Mouse (Mus musculus) midbrain, embryonic 16.5 days (tissue): ENCODE data around the gene Ubn1. TPM values are rescaled to one million over a fixed set of nuclear protein-coding genes. Genes with fewer than 3 reads are reported as not detected.

Experiments used
- ATAC-seq: fragments of 200-750 bp; cut with Nextera tagmentation; 2 replicates; pipeline ENCODE4 v1.8.0; 2017; ENCODE audit warnings: moderate TSS enrichment
- H3K27ac ChIP-seq: fragments of 300-500 bp; sonication (generic); 2 replicates; pipeline ENCODE4 v1.5.1; 2014; ENCODE audit warnings: mild to moderate bottlenecking, low read length, mixed read lengths
- H3K27me3 ChIP-seq: fragments of 300-500 bp; sonication (generic); 2 replicates; pipeline ENCODE4 v1.6.1; 2014; ENCODE audit warnings: low read depth, low read length, mixed read lengths; ENCODE audit not compliant: control insufficient read depth, insufficient read depth
- H3K36me3 ChIP-seq: fragments of 300-500 bp; sonication (generic); 2 replicates; pipeline ENCODE4 v1.6.1; 2014; ENCODE audit warnings: mild to moderate bottlenecking, low read length, moderate library complexity, mixed read lengths; ENCODE audit not compliant: control insufficient read depth, insufficient read depth
- H3K4me1 ChIP-seq: fragments of 300-500 bp; sonication (generic); 2 replicates; pipeline ENCODE4 v1.6.1; 2014; ENCODE audit warnings: mild to moderate bottlenecking, low read length, mixed read lengths; ENCODE audit not compliant: control insufficient read depth, insufficient read depth
- H3K4me2 ChIP-seq: fragments of 300-500 bp; sonication (generic); 2 replicates; pipeline ENCODE4 v1.6.1; 2014; ENCODE audit warnings: mild to moderate bottlenecking, low read length, mixed read lengths
- H3K4me3 ChIP-seq: fragments of 300-500 bp; sonication (generic); 2 replicates; pipeline ENCODE4 v1.5.1; 2014; ENCODE audit warnings: low read depth, mild to moderate bottlenecking, low read length, moderate library complexity, mixed read lengths
- H3K9ac ChIP-seq: fragments of 300-500 bp; sonication (generic); 2 replicates; pipeline ENCODE4 v1.6.1; 2014; ENCODE audit warnings: low read depth, low read length, mixed read lengths
- H3K9me3 ChIP-seq: fragments of 300-500 bp; sonication (generic); replicated peaks from 2 replicates; pipeline ENCODE4 v1.6.1; 2014; ENCODE audit warnings: mild to moderate bottlenecking, low read length, mixed read lengths; ENCODE audit not compliant: control insufficient read depth, poor library complexity, severe bottlenecking
- WGBS: fragments of 180-500 bp; shearing (Covaris S2); extraction: QIAGEN DNeasy Blood & Tissue Kit; methylation state at CpG from one replicate; pipeline ENCODE4 v1.1.7; 2014; 5-methylcytosine and 5-hydroxymethylcytosine counted together
- polyA plus RNA-seq: library from polyadenylated mRNA; unstranded; fragments of >200 nt; fragmentation: Nextera tagmentation; extraction: Ambion mirVana; gene quantifications from 2 replicates; pipeline ENCODE4 v1.2.1, GENCODE M21; 2015

Ubn1 gene
- polyA plus RNA-seq, 1 experiment from 2014 or later, result 11.3 TPM

DNA sequence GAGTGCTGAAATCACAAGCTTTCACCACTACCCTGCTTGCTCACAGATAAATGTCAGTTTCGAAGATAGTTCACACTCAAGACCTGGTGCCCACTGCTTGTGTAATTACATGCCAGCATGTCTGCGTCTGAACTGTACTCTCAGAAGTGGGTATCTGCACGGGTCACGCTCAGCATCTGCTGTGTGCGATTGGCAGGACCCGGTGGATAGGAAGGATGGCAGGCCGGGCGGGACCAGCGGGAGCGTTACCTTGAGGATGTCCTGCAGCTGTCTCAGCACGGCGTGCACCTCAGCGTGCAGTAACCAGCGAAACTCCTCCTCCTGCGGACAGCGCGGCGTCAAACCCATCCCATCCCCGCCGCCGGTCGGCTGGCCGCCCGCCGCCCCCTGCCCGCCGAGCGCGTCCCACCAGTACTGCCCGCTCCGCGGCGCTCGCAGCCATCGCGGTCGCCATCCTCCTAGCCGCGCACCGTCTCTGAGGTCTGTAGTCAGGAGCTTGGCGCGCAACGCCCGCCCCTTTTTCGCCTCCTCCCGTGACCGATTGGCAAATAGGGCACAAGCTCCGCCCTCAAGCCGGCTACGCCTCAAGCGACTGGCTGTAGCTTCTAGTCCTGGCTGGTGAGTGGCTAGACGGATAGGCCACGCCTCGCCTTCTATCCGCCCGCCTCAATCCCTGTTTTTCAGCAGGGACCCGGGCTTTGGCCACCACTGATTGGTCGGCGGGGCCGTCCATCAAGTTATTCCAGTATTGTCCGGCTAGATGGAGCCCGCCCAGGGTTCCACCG is 36.6 kb upstream of the Ubn1 start, which contains the start of gene Rogdi:
Rogdi (minus strand) TSS at position 500 of the 785 bp plus-strand sequence.
- H3K36me3 ChIP-seq, result peaks cover 29% of the 10 kb centered on the region
- peak within 1 kb of the TSS; percentile 77 for H3K4me2 ChIP-seq
- WGBS, result under 1% methylated on average over 63 of the region's 63 CpGs
- H3K9ac ChIP-seq, result peak within 1 kb of the TSS; percentile 81
- no peaks in the 10 kb centered on the region for H3K9me3 ChIP-seq
- peaks cover 11% of the 10 kb centered on the region for H3K4me1 ChIP-seq
- peak; percentile 99 for ATAC-seq
- no peaks in the 10 kb centered on the region for H3K27me3 ChIP-seq
- H3K27ac ChIP-seq, result peak within 1 kb of the TSS; percentile 87
- peak within 1 kb of the TSS; percentile 72 for H3K4me3 ChIP-seq

DNA sequence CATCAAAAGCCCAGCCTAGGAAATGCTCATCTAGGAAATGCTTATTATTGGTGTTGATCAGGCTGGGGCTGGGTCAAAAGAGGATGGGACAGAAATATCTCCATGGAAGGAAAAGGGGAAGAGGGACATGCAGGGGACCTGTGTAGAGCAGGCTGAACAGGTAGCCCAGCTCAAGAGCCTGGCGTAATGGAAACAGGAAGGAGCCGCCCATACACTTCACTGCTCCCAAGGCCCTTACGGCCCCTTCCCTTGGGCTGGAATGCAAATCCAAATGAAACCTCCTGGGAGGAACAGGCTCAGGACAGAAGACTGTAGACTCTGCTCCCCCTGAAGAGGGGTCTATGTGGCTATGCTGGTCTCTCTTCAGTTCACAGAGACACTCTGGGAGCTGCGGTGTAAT is 35.3 kb upstream of the Ubn1 start:
- peaks cover 38% of the 10 kb centered on the region for H3K36me3 ChIP-seq

DNA sequence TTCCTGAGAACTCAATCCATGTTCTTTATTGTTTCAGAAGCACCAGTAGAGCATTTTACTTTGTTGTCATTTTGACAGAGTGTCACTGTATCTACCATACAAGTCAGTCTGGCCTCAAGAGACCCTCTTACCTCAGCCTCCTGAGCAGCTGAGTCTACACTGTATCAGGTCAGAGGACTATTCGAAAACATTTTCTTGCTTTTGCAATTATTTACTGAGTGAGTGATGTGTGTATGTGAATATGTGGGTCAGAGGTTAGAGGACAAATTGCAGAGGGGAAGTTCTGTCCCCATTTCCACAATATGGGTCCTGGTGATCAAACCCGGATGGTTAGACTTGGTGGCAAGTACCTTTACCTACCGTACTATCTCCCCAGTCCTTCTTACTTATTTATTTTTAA is 25.8 kb upstream of the Ubn1 start:
- H3K4me3 ChIP-seq, result no peak overlapping the region
- peaks cover 53% of the 10 kb centered on the region for H3K36me3 ChIP-seq
- 97% methylated on average over 3 of the region's 3 CpGs for WGBS
- H3K4me2 ChIP-seq, result no peak overlapping the region
- no peak for ATAC-seq
- no peak overlapping the region for H3K27ac ChIP-seq
- no peaks in the 10 kb centered on the region for H3K9me3 ChIP-seq
- no peaks in the 10 kb centered on the region for H3K4me1 ChIP-seq
- no peak overlapping the region for H3K9ac ChIP-seq
- no peaks in the 10 kb centered on the region for H3K27me3 ChIP-seq

More for the DNA sequence above, 35.3 kb upstream of the Ubn1 start:
- Histone ChIP-seq H3K27ac (no peak overlapping the region), H3K4me3 (no peak overlapping the region), H3K27me3 (no peaks in the 10 kb centered on the region), H3K4me2 (no peak overlapping the region), H3K9ac (no peak overlapping the region), H3K4me1 (peaks cover 11% of the 10 kb centered on the region), H3K9me3 (no peaks in the 10 kb centered on the region)
- WGBS, result 93% methylated on average over 4 of the region's 4 CpGs
- ATAC-seq, result no peak

DNA sequence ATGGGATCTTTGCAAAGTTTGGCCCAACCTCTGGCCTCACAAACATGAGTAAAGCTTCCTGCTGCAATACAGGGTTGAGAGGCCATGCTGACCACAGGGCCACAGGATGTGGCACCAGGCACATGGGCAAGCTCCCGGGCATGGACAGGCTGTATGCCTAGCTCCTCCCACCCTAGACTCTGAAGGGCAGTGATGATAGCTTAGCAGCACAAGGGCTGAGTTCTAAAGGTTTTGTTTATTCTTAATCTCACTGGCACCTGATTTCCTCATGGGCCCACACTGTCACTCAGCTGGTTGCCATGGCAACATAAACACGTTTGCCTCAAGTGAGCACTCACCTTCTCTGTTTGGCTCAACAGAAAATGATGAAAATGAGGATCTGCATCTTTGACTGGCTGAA is 20.0 kb upstream of the Ubn1 start:
- 68% methylated on average over 2 of the region's 2 CpGs for WGBS
- no peak for ATAC-seq

DNA sequence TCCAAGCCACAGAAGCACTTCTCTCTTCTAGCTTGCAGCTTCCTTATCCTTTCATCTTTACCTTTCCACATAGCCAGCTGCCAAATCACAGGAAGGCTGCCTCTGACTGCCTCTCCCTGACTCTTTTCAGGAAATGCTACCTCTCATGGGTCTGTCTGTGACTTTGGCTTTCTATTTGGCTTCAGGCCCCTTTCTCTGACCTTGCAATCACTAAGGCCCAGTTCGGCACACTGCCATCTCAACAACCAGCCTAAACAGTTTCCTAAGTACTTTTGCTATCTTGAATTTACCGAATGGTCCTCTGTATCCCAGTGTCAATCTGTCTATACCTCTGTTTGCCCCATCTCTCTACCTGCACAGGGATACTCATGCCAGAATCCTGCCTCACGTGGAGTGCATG is 14.3 kb upstream of the Ubn1 start:
- no peaks in the 10 kb centered on the region for H3K9me3 ChIP-seq
- H3K4me1 ChIP-seq, result no peaks in the 10 kb centered on the region
- no peak overlapping the region for H3K9ac ChIP-seq
- WGBS, result 99% methylated on average over 3 of the region's 3 CpGs
- no peaks in the 10 kb centered on the region for H3K27me3 ChIP-seq
- H3K27ac ChIP-seq, result no peak overlapping the region
- H3K4me3 ChIP-seq, result no peak overlapping the region
- no peak overlapping the region for H3K4me2 ChIP-seq
- no peak for ATAC-seq
- peaks cover 59% of the 10 kb centered on the region for H3K36me3 ChIP-seq

More for the DNA sequence above, 20.0 kb upstream of the Ubn1 start:
- Histone ChIP-seq H3K27me3 (no peaks in the 10 kb centered on the region), H3K4me2 (no peak overlapping the region), H3K9me3 (no peaks in the 10 kb centered on the region), H3K4me1 (no peaks in the 10 kb centered on the region), H3K36me3 (peaks cover 54% of the 10 kb centered on the region), H3K9ac (no peak overlapping the region), H3K27ac (no peak overlapping the region), H3K4me3 (no peak overlapping the region)

DNA sequence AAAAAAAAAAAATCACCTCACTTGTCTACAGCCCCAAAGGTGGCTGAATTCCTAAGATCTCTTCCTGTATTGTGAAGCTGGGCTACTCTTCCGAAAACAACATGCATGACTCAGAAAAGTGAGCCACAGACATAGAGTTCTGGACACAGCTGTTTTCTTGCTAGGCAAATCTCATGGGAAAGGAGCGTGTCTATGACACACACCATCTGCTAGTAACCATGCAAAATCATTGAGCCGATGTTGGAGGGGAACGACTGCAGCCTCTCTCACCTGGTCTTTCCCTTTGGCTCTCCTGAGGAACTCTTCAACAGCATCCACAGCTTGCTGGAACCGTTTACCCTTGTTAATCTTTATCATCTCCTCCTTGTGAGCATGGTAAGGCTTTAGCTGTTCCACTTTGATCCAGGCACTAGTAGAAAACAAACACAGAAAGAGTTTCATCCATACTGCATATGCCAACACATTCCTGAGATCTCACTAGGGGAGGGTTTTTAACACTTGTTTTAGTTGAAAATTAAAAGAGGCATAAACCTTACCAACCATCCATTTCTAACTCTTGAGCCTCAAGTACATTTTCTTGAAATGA is 13.1 kb upstream of the Ubn1 start:
- Histone ChIP-seq H3K9ac (no peak overlapping the region), H3K27ac (no peak overlapping the region), H3K4me1 (no peaks in the 10 kb centered on the region), H3K36me3 (peaks cover 49% of the 10 kb centered on the region), H3K4me2 (no peak overlapping the region), H3K4me3 (no peak overlapping the region), H3K9me3 (no peaks in the 10 kb centered on the region), H3K27me3 (no peaks in the 10 kb centered on the region)
- 88% methylated on average over 5 of the region's 5 CpGs for WGBS
- ATAC-seq, result no peak

DNA sequence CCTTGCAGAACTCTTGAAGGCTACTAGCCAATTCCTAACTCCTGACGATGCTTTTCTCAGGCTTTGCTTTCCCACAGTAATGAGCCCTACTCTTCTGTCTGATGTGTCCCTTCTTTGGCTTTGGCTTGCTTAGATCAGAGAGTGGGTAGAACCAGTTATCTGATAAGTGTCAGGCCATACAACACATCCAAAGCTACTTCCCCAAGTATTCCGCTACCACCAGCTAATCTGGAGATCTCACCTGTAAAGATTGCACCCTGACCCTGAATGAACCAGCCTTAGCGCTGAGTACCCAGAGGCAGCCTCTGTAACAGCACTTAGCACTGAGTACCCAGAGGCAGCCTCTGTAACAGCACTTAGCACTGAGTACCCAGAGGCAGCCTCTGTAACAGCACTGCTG is 4.5 kb upstream of the Ubn1 start:
- H3K4me2 ChIP-seq, result no peak overlapping the region
- H3K27ac ChIP-seq, result no peak overlapping the region
- H3K4me3 ChIP-seq, result no peak overlapping the region
- peaks cover 14% of the 10 kb centered on the region for H3K36me3 ChIP-seq
- WGBS, result 93% methylated on average over 3 of the region's 3 CpGs
- H3K9ac ChIP-seq, result no peak overlapping the region
- no peak for ATAC-seq
- H3K27me3 ChIP-seq, result no peaks in the 10 kb centered on the region
- no peaks in the 10 kb centered on the region for H3K9me3 ChIP-seq
- H3K4me1 ChIP-seq, result peaks cover 12% of the 10 kb centered on the region

DNA sequence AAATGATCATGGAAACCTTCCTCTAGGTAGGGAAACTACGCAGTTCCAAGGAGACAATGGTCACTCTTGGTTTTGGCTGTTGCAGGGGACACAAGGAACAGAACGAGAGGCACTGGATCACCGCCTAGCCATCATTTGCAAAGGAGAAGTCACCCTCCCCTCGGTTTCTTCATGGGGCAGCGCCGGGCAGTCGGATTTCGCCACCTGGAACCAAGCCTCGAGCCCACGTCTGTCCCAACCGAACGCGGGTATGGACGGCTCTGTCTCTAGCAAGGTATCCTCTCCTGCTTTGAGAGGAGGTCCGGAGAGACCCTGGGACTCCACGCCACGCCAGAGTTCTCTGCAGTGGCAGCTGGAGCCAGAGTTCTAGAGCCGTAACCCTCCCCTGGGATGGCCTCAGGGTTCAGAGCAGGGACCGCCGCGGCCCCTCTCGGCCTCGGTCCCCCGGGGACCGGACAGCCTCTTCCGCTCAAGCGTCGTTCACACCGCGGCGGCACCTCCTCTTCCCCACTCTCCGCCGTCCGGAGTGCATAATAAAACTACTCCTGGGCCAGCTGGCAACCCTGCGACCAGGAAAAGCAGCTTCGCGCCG is 579 bp upstream of the Ubn1 start:
- ATAC-seq, result peak; percentile 66
- peaks cover 28% of the 10 kb centered on the region for H3K4me1 ChIP-seq
- H3K27ac ChIP-seq, result peak overlapping the region; percentile 90

More for the DNA sequence above, 579 bp upstream of the Ubn1 start:
- H3K36me3 ChIP-seq, result peaks cover 12% of the 10 kb centered on the region
- under 1% methylated on average over 38 of the region's 38 CpGs for WGBS
- H3K9me3 ChIP-seq, result no peaks in the 10 kb centered on the region
- peak overlapping the region; percentile 91 for H3K9ac ChIP-seq
- no peaks in the 10 kb centered on the region for H3K27me3 ChIP-seq
- peak overlapping the region; percentile 97 for H3K4me3 ChIP-seq
- peak overlapping the region; percentile 97 for H3K4me2 ChIP-seq
